Mouse (Mus musculus): ENCODE measurements at regions not wholly inside any gene's neighbourhood (a gene's known extent, or its start where the extent isn't known, plus 50 kb on each side); places are given as distances from the start of the nearest gene placed in this dataset.

DNA sequence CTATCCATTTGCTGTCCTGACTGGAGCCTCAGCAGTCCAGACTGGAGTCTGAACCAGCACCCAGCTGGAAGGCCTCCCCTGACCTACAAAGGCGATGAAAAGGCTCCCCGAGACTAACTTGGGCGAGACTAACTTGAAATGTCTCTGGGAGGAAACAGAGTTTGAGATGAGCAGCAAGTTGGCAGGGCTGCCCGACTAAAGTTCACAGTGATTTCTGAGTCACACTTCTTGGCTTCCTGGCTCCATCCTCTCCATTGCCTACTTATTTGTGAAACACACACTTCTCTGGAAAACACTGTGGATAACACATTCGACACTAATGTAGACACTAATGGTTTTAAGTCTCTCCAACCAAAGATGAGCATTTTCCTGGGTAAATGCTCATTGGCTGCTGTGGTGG is 170.2 kb downstream of the Abhd5 start:
- Histone ChIP-seq H3K4me3 (ENCODE audit: low read depth, low read length) (no peak overlapping the region), H3K27ac (ENCODE audit: insufficient read depth, low read depth, low read length) (no peak overlapping the region), H3K36me3 (ENCODE audit: control insufficient read depth, insufficient read depth, low read length) (no peaks in the 10 kb centered on the region), H3K4me1 (ENCODE audit: control insufficient read depth, insufficient read depth, insufficient read length, low read length) (no peaks in the 10 kb centered on the region), H3K27me3 (ENCODE audit: control insufficient read depth, insufficient read depth, low read length) (no peaks in the 10 kb centered on the region; the same call in 1 of the 2 replicates)
- 43% methylated on average over 5 of the region's 5 CpGs for WGBS
- no peak for TF ChIP-seq POLR2A (IDR thresholded peaks at IDR 0.05; ENCODE audit: low read depth, low read length)
- no peak for TF ChIP-seq CTCF (IDR thresholded peaks at IDR 0.05; ENCODE audit: extremely low read depth, insufficient read length, insufficient replicate concordance, low read depth, low read length)

GRCm38 (mm10) chr9:122525621-122526055 is 174.2 kb downstream of the Abhd5 start:
- 46% methylated on average over 10 of the region's 10 CpGs for WGBS

GRCm38 (mm10) chr9:122528267-122528666 is 176.9 kb downstream of the Abhd5 start:
- no peak overlapping the region for H3K4me3 ChIP-seq (ENCODE audit: low read depth, low read length)
- no peaks in the 10 kb centered on the region for H3K4me1 ChIP-seq (ENCODE audit: control insufficient read depth, insufficient read depth, insufficient read length, low read length)
- H3K36me3 ChIP-seq (ENCODE audit: control insufficient read depth, insufficient read depth, low read length), result no peaks in the 10 kb centered on the region
- 78% methylated on average over 6 of the region's 6 CpGs for WGBS
- no peaks in the 10 kb centered on the region for H3K27me3 ChIP-seq (ENCODE audit: control insufficient read depth, insufficient read depth, low read length)
- no peak for TF ChIP-seq CTCF (IDR thresholded peaks at IDR 0.05; ENCODE audit: extremely low read depth, insufficient read length, insufficient replicate concordance, low read depth, low read length)
- no peak for TF ChIP-seq POLR2A (IDR thresholded peaks at IDR 0.05; ENCODE audit: low read depth, low read length)
- no peak overlapping the region for H3K27ac ChIP-seq (ENCODE audit: insufficient read depth, low read depth, low read length)

More at GRCm38 (mm10) chr9:122525621-122526055, 174.2 kb downstream of the Abhd5 start:
- no peaks in the 10 kb centered on the region for H3K4me1 ChIP-seq (ENCODE audit: control insufficient read depth, insufficient read depth, insufficient read length, low read length)
- H3K27ac ChIP-seq (ENCODE audit: insufficient read depth, low read depth, low read length), result no peak overlapping the region
- no peak overlapping the region for H3K4me3 ChIP-seq (ENCODE audit: low read depth, low read length)
- H3K27me3 ChIP-seq (ENCODE audit: control insufficient read depth, insufficient read depth, low read length), result no peaks in the 10 kb centered on the region; the same call in 1 of the 2 replicates
- no peaks in the 10 kb centered on the region for H3K36me3 ChIP-seq (ENCODE audit: control insufficient read depth, insufficient read depth, low read length)
- TF ChIP-seq CTCF (IDR thresholded peaks at IDR 0.05; ENCODE audit: extremely low read depth, insufficient read length, insufficient replicate concordance, low read depth, low read length), result no peak
- no peak for TF ChIP-seq POLR2A (IDR thresholded peaks at IDR 0.05; ENCODE audit: low read depth, low read length)

DNA sequence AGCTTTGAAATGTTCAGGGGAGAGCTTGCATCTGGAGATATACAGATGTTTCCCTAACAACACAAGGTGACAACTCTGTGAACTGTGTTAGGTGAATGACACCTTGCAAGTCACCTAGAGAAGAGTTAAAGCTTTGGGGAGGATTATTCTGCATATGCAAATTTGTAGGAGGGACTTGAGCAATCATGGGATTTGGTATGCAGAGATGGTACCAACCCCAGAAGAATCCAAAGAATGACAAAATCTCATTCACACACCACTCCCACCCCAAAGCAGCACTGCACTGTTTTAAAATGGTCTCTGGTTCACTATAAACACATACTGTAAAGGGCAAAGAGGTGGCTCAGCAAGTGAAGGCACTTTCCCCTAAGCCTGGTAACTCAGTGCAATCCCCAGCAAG is 178.3 kb downstream of the Abhd5 start:
- TF ChIP-seq CTCF (IDR thresholded peaks at IDR 0.05; ENCODE audit: extremely low read depth, insufficient read length, insufficient replicate concordance, low read depth, low read length), result no peak
- no peak for TF ChIP-seq POLR2A (IDR thresholded peaks at IDR 0.05; ENCODE audit: low read depth, low read length)
- Histone ChIP-seq H3K36me3 (ENCODE audit: control insufficient read depth, insufficient read depth, low read length) (no peaks in the 10 kb centered on the region), H3K27ac (ENCODE audit: insufficient read depth, low read depth, low read length) (no peak overlapping the region), H3K4me3 (ENCODE audit: low read depth, low read length) (no peak overlapping the region), H3K4me1 (ENCODE audit: control insufficient read depth, insufficient read depth, insufficient read length, low read length) (no peaks in the 10 kb centered on the region), H3K27me3 (ENCODE audit: control insufficient read depth, insufficient read depth, low read length) (no peaks in the 10 kb centered on the region)

GRCm38 (mm10) chr9:122531806-122532205 is 180.4 kb downstream of the Abhd5 start:
- WGBS, result 62% methylated on average over 2 of the region's 2 CpGs
- H3K36me3 ChIP-seq (ENCODE audit: control insufficient read depth, insufficient read depth, low read length), result no peaks in the 10 kb centered on the region
- H3K27ac ChIP-seq (ENCODE audit: insufficient read depth, low read depth, low read length), result no peak overlapping the region
- H3K4me3 ChIP-seq (ENCODE audit: low read depth, low read length), result no peak overlapping the region
- H3K4me1 ChIP-seq (ENCODE audit: control insufficient read depth, insufficient read depth, insufficient read length, low read length), result no peaks in the 10 kb centered on the region
- TF ChIP-seq CTCF (IDR thresholded peaks at IDR 0.05; ENCODE audit: extremely low read depth, insufficient read length, insufficient replicate concordance, low read depth, low read length), result no peak
- no peak for TF ChIP-seq POLR2A (IDR thresholded peaks at IDR 0.05; ENCODE audit: low read depth, low read length)
- no peaks in the 10 kb centered on the region for H3K27me3 ChIP-seq (ENCODE audit: control insufficient read depth, insufficient read depth, low read length)

DNA sequence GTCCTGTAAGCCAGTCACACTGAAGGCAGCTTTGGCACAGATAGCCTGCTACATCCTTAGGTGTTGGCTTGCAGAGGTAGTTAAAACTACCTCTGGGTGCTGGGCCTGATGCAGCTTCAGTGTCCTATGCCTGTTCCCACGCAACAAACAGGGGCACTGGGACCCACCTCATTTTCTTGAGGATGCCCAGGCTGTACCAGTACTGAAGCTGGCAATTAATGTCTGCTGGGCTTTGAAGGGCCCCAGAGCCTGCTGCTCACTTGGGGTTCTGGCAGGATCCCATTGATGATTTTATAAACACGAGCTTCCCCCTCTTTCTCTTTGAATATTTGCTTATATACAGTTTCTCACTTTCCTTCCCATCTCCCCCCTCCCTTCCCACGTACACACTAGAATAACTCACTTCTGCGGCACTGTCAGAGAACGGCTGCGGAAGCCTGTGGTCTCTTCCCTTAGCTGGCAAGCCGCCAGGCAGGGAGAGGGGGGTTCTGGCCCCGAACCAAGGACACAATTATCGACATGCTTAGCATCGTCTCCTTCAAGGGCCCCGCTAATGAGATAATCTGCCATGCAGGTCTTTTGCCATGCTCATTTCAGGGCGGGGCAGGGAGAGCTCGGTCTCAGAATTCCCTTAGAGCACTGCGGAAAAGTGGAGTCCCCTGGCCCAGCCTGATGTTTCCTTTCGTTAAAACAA is 182.9 kb downstream of the Abhd5 start:
- WGBS, result 40% methylated on average over 15 of the region's 15 CpGs
- H3K4me1 ChIP-seq (ENCODE audit: control insufficient read depth, insufficient read depth, insufficient read length, low read length), result no peaks in the 10 kb centered on the region

GRCm38 (mm10) chr9:122534965-122535364 is 183.6 kb downstream of the Abhd5 start:
- Histone ChIP-seq H3K4me1 (ENCODE audit: control insufficient read depth, insufficient read depth, insufficient read length, low read length) (no peaks in the 10 kb centered on the region), H3K36me3 (ENCODE audit: control insufficient read depth, insufficient read depth, low read length) (no peaks in the 10 kb centered on the region), H3K27ac (ENCODE audit: insufficient read depth, low read depth, low read length) (no peak overlapping the region), H3K4me3 (ENCODE audit: low read depth, low read length) (no peak overlapping the region), H3K27me3 (ENCODE audit: control insufficient read depth, insufficient read depth, low read length) (no peaks in the 10 kb centered on the region)
- WGBS, result 78% methylated on average over 2 of the region's 2 CpGs
- TF ChIP-seq POLR2A (IDR thresholded peaks at IDR 0.05; ENCODE audit: low read depth, low read length), result no peak
- no peak for TF ChIP-seq CTCF (IDR thresholded peaks at IDR 0.05; ENCODE audit: extremely low read depth, insufficient read length, insufficient replicate concordance, low read depth, low read length)

More for the DNA sequence above, 182.9 kb downstream of the Abhd5 start:
- H3K27me3 ChIP-seq (ENCODE audit: control insufficient read depth, insufficient read depth, low read length), result no peaks in the 10 kb centered on the region
- no peak overlapping the region for H3K27ac ChIP-seq (ENCODE audit: insufficient read depth, low read depth, low read length)
- H3K4me3 ChIP-seq (ENCODE audit: low read depth, low read length), result no peak overlapping the region
- no peaks in the 10 kb centered on the region for H3K36me3 ChIP-seq (ENCODE audit: control insufficient read depth, insufficient read depth, low read length)
- no peak for TF ChIP-seq CTCF (IDR thresholded peaks at IDR 0.05; ENCODE audit: extremely low read depth, insufficient read length, insufficient replicate concordance, low read depth, low read length)

Data from small intestine, adult 2 months (tissue).